Mouse (Mus musculus): Measurements from ENCODE around the gene Prkch.

Prkch gene

GRCm38 (mm10) chr12:73609676-73610545 is 25.3 kb downstream of the Prkch start:
- DNase-seq (ENCODE audit: low spot score in 2 of 2) = no peak

- DNase-seq (ENCODE audit: low spot score in 2 of 2) = no peak
Observed at GRCm38 (mm10) chr12:73610831-73611370, 26.3 kb downstream of the Prkch start.

GRCm38 (mm10) chr12:73611741-73612140 is 27.1 kb downstream of the Prkch start:
- no peak for DNase-seq (ENCODE audit: low spot score in 2 of 2)

GRCm38 (mm10) chr12:73613183-73613582 is 28.6 kb downstream of the Prkch start:
- DNase-seq (ENCODE audit: low spot score in 2 of 2) = no peak

GRCm38 (mm10) chr12:73617652-73618051 is 33.1 kb downstream of the Prkch start:
- DNase-seq (ENCODE audit: low spot score in 2 of 2) = no peak

- DNase-seq (ENCODE audit: low spot score in 2 of 2) = no peak
Observed at GRCm38 (mm10) chr12:73625277-73626032, 40.9 kb downstream of the Prkch start.

GRCm38 (mm10) chr12:73627902-73628301 is 43.3 kb downstream of the Prkch start:
- DNase-seq (ENCODE audit: low spot score in 2 of 2) = no peak

- no peak for DNase-seq (ENCODE audit: low spot score in 2 of 2)
Observed at GRCm38 (mm10) chr12:73630596-73630995, 46.0 kb downstream of the Prkch start.

GRCm38 (mm10) chr12:73631148-73631547 is 46.6 kb downstream of the Prkch start:
- no peak for DNase-seq (ENCODE audit: low spot score in 2 of 2)

GRCm38 (mm10) chr12:73632671-73633244 is 48.2 kb downstream of the Prkch start:
- DNase-seq (ENCODE audit: low spot score in 2 of 2) = no peak

- no peak for DNase-seq (ENCODE audit: low spot score in 2 of 2)
Observed at GRCm38 (mm10) chr12:73633707-73634106, 49.1 kb downstream of the Prkch start.

GRCm38 (mm10) chr12:73639571-73639970 is 55.0 kb downstream of the Prkch start:
- no peak for DNase-seq (ENCODE audit: low spot score in 2 of 2)

- DNase-seq (ENCODE audit: low spot score in 2 of 2) = no peak
Observed at GRCm38 (mm10) chr12:73641183-73641582, 56.6 kb downstream of the Prkch start.

- no peak for DNase-seq (ENCODE audit: low spot score in 2 of 2)
Observed at GRCm38 (mm10) chr12:73645216-73645615, 60.6 kb downstream of the Prkch start.

GRCm38 (mm10) chr12:73647686-73648085 is 63.1 kb downstream of the Prkch start:
- no peak for DNase-seq (ENCODE audit: low spot score in 2 of 2)

- DNase-seq (ENCODE audit: low spot score in 2 of 2) = no peak
Observed at GRCm38 (mm10) chr12:73656568-73657204, 72.1 kb downstream of the Prkch start.

- DNase-seq (ENCODE audit: low spot score in 2 of 2) = no peak
Observed at GRCm38 (mm10) chr12:73663421-73663820, 78.8 kb downstream of the Prkch start.

GRCm38 (mm10) chr12:73666701-73667100 is 82.1 kb downstream of the Prkch start:
- no peak for DNase-seq (ENCODE audit: low spot score in 2 of 2)

GRCm38 (mm10) chr12:73667607-73668006 is 83.0 kb downstream of the Prkch start:
- DNase-seq (ENCODE audit: low spot score in 2 of 2) = no peak

GRCm38 (mm10) chr12:73670739-73671138 is 86.1 kb downstream of the Prkch start:
- no peak for DNase-seq (ENCODE audit: low spot score in 2 of 2)

- DNase-seq (ENCODE audit: low spot score in 2 of 2) = no peak
Observed at GRCm38 (mm10) chr12:73671540-73671939, 86.9 kb downstream of the Prkch start.

- no peak for DNase-seq (ENCODE audit: low spot score in 2 of 2)
Observed at GRCm38 (mm10) chr12:73672007-73672406, 87.4 kb downstream of the Prkch start.

Data from spleen, postnatal 10 days (tissue).